Mouse (Mus musculus) ES-E14 (cell line): ENCODE measurements around the gene Tent4a.

Source experiments
- CHD2 ChIP-seq: IDR thresholded peaks from 2 replicates; pipeline ENCODE4 v1.6.1; 2014; ENCODE audit warnings: mild to moderate bottlenecking, low read depth, low read length, inconsistent platforms
- HCFC1 ChIP-seq: IDR thresholded peaks from 2 replicates; pipeline ENCODE4 v1.6.1; 2012; ENCODE audit warnings: low read length, inconsistent platforms, borderline replicate concordance; ENCODE audit not compliant: insufficient read depth
- MAFK ChIP-seq: IDR thresholded peaks from 2 replicates; pipeline ENCODE4 v1.6.1; 2014; ENCODE audit warnings: mild to moderate bottlenecking, low read depth, low read length, inconsistent platforms; ENCODE audit not compliant: insufficient read depth
- ZC3H11A ChIP-seq: IDR thresholded peaks from 2 replicates; pipeline ENCODE4 v1.6.1; 2012; ENCODE audit warnings: low read depth, mild to moderate bottlenecking, inconsistent platforms, low read length, borderline replicate concordance
- ZNF384 ChIP-seq: IDR thresholded peaks from 2 replicates; pipeline ENCODE4 v1.6.1; 2012; ENCODE audit warnings: low read depth, low read length, inconsistent platforms

GRCm38 (mm10) chr13:69572594-69572993 lies 38.2 kb upstream of the Tent4a start:
- TF ChIP-seq HCFC1: no peak
- no peak for TF ChIP-seq ZNF384
- no peak for TF ChIP-seq ZC3H11A
- TF ChIP-seq CHD2: no peak
- TF ChIP-seq MAFK: no peak
